Mouse (Mus musculus): ENCODE measurements around the gene Brpf1. TPM values are rescaled to one million over a fixed set of nuclear protein-coding genes. Genes with fewer than 3 reads are reported as not detected.
A peak's percentile ranks its signal among the peaks of the same experiment; 100 is the strongest.

Brpf1 gene
- polyA plus RNA-seq (2012; rRNA removed), result 21.7 and 23.2 TPM in 2 replicates

DNA sequence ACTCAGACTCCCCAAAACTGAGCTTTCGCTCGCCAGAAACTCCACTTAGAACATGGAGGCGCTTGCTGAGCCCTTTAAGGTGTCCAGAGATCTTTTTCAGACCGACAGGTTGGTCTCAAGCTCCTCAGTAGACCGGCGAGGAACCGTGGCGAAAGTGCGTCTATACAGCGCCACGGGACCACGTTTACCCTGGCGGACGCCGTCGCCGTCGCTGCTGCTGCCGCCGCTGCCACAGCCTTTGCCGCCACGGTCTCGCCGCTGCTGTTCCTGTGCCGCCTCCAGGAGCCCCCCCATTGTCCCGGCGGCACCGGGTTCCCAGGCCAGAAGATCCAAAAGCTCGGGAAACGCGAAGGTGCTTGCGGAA is at the start of gene Brpf1:
Gene Brpf1, plus strand, starts transcription at position 152 of the 364 bp plus-strand sequence.
- no peak for DNase-seq (ENCODE audit: low read depth)

DNA sequence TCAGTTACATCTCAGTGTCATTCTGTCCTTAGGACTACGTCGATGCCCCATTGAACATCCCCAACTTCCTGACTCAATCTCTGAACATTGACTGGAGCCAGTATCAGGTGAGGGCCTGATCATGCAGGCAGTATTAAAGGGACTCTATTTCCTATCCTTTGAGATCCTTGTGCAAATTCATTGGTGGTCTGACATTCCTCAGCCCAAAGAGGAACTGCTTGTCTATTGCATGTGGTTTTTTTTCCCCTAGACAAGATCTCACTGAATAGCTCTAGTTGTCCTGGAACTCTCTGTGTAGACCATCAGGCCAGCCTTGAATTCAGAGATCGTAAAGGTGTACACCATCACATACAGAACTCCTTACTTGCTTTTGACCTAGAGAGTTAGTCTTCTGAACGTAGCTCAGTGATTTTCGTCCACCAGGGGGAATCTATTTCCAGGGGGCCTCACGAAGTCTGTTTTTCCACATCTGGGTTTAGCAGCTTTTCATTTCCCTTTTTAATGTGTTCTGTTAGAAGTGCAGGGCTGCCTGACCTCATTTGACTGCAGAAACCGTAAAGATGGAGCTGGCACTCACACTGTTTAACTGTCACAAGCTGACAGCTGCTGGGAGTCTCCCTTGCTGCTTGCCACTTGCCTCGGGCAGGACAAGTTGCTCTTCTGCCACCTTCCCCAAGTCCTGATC is 45.6 kb upstream of the Brpf1 start:
- DNase-seq (ENCODE audit: low read depth), result no peak

DNA sequence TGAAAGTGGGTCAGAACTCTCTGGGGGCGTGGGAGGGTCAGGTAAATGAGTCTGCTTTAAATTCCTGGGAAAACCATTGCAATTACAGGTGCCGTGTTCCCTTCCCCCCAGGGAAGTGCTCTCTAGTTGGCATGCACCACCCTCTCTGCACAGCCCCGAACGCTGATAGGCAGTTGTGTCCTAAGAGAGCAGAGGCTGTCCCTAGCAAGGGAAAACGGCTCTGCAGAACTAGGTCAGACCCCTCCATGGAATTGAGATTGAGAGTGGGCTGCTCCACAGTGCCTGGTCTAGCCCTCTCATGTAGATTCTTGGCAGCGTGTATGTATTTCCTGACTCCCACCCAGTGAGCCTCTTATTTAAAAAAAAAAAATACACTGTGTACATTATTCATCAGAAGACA is 43.4 kb upstream of the Brpf1 start:
- no peak for DNase-seq (ENCODE audit: low read depth)

DNA sequence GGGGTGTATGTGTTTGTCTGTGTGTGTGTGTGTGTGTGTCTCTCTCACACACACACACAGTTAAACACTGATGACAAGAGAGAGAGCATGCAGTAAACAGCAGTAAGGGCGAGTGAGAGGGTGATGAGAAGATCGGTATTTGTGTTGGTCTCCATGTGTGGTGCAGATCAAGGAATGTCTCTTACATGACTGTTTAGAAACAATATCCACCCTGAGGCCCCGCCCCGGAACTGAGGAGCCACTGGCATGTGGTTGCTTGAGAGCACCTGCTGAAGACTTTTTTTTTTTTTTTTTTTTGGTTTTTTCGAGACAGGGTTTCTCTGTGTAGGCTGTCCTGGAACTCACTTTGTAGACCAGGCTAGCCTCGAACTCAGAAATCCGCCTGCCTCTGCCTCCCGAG is 42.5 kb upstream of the Brpf1 start:
- no peak for DNase-seq (ENCODE audit: low read depth)

DNA sequence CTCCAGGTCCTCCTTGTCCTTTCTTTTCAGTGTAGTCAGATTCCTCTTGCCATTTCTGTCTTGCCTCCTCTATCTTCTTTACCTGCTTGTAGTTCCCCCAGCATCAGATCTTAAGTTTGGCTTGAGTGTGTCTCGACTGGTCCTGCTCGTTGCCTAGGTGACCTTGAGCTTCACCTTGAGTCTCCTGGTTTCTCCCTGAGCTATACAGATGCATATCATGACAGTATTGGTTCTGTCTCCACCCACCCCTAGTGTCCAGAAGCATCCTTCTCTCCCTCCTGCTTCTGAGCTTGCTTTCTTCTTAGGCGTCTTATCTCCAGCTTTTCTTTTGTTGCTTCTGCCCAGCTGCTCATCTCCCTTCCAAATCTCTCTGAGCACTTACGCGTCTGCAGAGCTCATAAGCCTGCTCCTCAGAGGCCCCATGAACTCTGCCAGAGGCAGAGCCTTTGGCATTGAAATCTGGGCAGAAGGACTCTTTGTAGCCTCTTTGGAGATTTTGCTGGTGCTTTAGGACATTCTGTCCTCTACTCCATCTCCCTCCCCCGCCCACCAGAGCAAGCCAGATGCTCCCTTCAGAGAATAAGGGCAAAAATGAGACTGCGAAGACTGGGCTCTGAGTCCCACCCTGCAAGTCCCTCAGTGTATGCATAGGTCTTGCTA is 39.8 kb upstream of the Brpf1 start:
- no peak for DNase-seq (ENCODE audit: low read depth)

DNA sequence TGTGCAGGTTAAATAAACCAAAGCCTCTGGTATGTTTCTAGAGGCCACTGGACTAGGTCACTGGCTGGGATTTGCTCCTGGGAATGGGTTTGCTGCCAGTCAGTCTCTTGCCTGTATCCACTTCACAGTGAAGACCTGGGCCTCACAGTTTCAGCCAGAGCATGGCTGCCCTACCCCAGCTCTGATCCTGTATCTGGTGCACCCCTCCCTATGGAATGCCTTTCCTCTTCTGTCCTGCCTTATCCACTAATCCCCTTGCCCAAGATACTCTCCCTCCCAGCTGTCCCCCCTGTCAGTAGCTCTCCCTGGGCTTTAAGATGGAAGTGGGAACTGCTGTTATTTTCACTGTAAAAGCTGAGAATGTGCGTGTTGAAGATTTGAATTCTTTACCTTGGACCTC is 38.9 kb upstream of the Brpf1 start:
- DNase-seq (ENCODE audit: low read depth), result no peak

DNA sequence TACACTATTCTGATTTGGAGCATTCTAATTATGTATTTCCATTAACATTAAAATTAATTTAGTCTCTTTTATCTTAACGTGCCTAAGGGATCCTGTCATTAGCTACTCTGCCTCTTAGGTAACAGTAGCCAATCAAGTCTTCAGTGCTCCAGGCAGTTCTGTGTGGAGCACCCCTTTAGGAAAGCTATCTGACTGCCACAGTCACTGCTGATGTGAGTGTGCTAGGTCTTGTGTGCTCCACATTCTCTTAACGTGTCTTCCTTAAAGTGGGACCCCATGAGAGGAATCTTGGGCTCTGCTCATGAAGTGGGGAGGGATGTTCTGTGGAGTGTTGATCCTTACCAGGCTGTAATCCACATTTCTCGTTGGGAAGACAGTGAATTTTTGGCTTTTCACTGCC is 34.6 kb upstream of the Brpf1 start:
- DNase-seq (ENCODE audit: low read depth), result no peak

DNA sequence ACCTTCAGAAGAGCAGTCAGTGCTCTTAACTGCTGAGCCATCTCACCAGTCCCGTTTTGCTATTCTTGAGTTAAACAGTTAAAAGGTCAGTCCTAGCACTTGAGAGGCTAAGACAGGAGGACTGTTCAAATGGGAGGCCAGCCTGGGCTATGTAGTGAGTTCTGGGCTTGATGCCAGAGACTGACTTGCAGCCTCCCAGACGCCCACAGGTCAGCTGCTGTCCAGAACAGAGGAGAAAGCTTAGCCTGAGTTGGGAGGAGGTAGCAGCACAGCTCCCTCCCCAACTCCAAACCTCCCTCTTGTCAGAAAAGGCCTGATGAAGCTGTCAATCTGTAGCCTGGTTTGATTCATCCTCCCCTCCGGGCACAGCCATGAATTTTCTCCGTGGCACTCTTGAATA is 30.1 kb upstream of the Brpf1 start:
- no peak for DNase-seq (ENCODE audit: low read depth)

DNA sequence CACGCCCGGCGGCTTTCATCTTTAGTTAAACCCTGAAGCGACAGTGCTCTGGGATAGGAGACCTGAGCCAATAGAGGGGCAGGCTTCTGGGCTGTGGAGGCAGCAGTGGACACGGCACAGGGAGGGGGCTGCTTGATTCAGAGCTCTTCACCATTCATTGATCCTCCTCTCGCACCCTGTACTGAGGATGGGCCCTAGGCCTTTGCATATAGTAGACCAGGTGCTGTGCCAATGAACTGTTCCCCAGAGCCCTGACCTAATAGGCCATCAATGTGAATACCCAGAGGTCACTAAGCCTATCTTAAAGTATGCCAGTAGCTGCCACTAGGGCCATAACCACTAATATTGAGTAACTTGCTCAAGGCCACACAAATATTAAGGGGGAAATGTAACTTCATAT is 25.3 kb upstream of the Brpf1 start:
- DNase-seq (ENCODE audit: low read depth), result no peak

DNA sequence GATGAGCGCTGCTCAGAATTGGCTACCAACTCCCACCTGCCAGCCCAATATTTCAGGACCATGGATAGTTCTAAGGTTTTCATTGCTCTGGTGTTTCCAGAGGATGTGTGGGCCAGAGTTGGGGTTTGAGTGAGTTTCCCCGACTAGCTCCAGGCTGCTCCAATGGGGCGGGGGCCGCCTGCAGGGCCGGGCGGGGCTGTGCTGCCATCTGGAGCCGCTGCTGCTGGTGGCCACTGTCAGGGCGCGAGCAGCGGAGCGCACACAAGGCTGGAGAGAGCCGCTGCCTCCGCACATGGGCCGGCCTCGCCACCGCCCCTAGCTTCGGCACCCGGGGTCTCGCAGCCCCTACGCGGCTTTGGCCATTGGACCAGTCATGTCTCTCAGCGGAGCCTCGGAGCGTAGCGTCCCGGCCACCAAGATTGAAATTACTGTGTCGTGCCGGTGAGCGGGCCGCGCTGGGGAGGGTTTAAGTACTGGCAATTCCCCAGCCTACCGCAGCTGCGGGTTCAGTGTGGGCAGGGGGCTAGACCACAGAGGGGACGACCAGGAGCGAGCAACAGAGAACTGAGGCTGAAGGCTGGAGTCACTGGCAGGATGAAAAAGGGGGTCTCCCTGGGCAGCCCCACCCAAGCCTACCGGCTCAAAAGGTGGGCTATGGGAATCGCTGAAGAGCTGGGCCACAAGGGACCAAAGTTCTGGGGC is 24.7 kb upstream of the Brpf1 start, which contains the start of gene Cpne9:
Gene Cpne9, plus strand, starts transcription at position 207 of the 702 bp plus-strand sequence.
- DNase-seq (ENCODE audit: low read depth), result no peak

DNA sequence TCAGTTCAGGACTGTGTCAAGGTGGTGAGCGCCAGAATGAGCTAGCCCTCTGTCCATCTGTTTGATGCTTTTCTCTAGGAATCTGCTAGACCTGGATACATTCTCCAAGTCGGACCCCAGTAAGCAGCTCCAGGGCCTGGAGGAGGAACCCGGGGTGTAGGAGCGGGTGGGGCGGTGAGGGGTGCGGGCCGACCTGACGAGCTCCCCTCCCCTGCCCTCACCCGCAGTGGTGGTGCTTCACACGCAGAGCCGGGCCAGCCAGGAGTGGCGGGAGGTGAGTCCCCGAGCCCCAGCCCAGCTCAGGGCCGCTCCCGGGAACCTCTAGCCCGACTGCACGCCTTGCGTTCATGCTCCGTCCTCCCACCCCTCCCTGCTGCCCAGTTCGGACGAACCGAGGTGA is 24.0 kb upstream of the Brpf1 start:
- no peak for DNase-seq (ENCODE audit: low read depth)

DNA sequence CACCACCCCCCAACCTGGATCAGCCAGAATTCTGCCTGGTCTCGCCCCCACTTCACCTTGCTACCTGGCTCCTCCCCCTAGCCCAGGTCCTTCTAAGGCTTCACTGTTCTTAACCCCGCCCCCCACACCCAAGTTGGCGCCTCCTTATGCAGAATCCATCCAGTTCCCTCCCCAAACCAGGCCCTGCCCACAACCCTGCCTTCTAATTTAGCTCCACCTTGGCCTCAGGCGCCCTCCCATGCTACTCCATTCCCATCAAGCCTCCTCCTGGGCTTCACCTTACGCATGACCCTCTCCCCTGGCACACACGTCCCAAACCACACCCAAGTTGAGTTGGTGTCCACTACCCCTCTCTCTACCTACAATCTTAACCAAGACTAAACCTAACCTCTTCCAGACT is 23.4 kb upstream of the Brpf1 start:
- DNase-seq (ENCODE audit: low read depth), result no peak

DNA sequence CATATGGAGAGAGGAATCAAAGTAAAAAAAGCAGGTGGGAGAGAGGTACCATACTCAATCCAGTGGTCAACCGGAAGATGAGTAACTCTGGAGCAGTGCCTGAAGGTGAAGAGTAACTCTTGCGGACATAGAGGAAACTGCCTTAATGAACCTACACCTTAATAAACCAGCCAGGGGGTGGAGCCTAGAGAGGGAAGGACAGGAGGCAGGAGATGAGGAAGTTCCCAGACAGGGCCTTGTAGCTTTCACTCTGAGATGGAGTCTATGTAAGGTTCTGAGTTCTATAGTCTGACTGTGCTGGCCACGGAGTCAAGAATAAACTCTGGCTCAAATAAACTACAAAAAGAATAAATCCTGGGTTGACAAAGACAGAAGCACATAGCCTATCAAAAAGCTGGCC is 22.0 kb upstream of the Brpf1 start:
- DNase-seq (ENCODE audit: low read depth), result no peak

DNA sequence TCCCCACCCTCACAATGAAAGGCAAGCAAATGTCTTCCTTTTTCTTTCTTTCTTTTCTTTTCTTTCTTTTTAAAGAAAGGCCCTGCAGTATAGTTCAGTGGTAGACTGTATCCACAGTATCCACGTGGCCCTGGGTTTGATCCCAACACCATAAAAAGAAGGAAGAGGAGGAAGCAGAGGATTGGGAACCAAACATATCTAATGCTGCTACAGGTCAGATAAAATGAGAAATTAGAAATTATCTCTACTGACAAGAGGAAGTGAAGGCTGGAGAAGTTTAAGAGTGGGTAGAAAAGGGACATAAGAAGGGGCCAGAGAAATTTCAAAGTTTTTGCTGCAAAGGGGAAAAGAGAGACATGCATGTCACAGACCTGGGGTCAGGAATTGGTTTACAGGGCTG is 20.6 kb upstream of the Brpf1 start:
- no peak for DNase-seq (ENCODE audit: low read depth)

DNA sequence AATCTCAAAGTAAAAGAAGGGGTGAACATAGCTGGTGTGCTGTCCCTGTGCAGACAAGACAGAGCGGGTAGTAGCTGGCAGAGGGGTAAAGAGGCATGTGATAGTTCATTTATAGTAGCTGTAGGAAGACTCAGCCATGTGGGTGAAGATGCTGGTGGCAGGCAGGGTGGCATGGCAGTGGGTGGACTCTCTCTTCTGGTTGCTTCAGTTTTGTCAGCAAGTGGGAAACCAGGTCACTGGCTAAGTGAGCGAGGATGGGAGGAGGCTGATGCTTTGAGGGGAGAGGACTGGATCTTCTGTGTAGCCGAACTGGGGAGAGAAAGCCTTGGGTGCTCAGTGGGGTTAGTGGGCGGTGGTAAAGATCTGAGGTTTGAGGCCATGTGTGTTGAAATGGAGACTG is 19.7 kb upstream of the Brpf1 start:
- no peak for DNase-seq (ENCODE audit: low read depth)

DNA sequence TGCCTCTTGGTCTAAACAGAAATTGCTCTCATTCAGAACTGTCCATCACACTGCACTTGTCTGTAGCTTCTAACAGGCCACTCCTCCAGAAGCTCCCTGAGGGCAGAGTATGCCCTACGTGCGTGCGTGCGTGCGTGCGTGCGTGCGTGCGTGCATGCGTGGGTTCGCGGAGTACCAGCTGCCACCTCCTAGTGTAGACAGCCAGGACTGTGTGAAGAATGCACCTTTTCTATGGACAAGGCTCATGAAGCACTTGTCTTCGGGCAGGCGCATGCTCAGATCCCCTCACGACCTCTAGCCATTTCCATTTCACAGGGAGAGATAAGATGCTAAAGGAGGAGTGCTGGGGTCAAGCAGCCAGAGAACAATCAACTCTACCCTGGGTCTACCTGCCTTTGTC is 17.6 kb upstream of the Brpf1 start:
- no peak for DNase-seq (ENCODE audit: low read depth)

DNA sequence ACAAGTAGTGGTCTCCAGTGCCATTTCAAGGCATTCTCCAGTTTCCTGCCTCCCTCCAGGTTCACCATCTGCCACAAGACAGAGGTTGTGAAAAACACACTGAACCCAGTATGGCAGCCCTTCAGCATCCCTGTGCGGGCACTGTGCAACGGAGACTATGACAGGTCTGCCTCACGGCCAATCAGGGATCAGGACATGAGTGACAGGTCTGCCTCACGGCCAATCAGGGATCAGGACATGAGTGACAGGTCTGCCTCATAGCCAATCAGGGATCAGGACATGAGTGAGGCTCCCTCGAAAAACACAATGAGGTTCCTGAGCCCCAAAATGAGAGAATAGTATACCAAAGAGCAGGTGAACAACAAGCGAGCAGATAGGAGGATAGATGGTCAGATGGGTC is 16.6 kb upstream of the Brpf1 start:
- DNase-seq (ENCODE audit: low read depth), result no peak

DNA sequence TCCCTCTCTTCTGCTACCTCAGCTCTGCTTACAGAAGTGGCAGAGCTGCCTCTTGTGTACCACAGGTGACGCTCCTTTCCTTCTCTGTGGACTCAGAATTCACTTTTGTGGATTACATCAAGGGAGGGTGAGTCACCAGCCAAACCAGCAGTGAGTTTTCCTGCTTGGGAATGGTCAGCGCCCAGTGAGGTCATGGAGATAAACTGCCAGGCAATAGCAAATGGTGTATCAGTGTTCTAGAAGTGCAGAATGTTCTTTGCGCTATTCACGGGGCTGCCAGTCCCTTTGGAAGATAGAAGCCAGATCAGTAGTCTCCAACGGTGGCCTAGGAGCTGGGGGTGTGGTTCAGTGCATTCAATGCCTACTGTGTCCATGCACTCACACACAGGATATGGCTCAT is 14.0 kb upstream of the Brpf1 start:
- no peak for DNase-seq (ENCODE audit: low read depth)

DNA sequence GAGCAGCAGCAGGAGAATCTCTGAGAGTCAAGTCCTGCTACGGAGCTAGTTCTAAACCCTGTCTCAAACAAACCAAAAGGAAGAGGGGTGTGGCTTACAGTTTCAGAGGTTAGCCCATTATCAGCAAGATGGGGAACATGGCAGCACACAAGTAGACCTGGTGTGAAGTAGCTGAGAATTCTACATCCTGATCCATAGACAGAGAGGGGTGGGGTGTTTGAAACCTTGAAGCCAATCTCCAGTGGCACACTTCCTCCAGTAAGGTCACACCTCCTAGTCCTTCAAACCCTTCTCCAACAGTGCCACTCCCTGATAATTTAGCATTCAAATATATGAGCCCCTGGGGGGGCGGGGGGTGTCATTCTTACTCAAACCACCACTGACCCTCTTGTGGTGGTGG is 10.9 kb upstream of the Brpf1 start:
- DNase-seq (ENCODE audit: low read depth), result no peak

DNA sequence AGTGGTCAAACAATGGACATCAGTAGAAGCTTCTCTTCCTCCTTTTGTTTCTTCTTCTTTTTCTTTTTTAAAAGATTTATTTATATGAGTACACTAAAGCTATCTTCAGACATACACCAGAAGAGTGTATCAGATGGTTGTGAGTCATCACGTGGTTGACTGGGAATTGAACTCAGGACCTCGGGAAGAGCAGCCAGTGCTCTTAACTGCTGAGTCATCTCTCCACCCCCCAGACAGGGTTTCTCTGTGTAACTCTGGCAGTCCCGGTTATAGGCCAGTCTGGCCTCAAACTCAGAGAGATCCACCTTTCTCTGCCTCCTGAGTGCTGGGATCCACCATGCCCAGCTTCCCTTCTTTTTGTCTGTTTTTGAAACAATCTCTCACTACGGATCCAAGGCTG is 10.3 kb upstream of the Brpf1 start:
- no peak for DNase-seq (ENCODE audit: low read depth)

DNA sequence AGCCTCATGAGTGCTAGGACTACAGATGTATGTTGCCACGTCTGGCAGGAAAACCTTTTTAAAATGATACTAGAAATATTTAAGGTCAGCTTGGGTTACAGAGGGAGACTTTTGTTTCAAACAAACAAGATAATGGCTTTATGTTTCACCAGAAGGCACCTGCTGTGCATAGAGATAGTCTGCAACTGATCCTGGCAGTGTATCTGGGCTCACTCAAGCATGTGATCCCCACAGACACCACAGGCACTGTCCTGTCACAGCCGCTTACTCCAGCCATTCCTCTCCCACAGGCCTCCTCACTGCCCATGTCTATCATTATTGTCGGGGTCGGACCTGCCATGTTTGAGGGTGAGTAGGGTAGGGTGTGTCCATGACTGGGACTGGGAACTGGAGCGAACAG is 5.6 kb upstream of the Brpf1 start:
- no peak for DNase-seq (ENCODE audit: low read depth)

DNA sequence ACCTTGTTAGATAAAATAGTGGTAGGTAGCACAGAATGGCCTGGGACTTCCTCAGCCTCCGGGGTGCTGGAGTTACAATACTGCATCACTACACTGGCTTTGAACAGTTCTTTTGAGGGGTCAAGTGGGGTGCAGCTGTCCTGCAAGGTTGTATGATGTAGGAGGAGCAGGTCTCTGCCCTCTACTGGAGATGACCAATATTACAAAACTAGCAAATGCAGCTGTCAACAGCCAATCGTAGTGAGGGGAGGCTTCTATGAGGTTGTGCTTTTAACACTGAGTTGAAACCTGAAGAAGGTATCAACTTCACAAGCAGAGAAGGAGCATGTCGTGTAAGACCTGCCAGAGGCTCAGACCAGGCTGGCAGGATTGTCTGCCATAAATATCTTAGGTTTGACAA is 4.7 kb upstream of the Brpf1 start:
- DNase-seq (ENCODE audit: low read depth), result no peak

DNA sequence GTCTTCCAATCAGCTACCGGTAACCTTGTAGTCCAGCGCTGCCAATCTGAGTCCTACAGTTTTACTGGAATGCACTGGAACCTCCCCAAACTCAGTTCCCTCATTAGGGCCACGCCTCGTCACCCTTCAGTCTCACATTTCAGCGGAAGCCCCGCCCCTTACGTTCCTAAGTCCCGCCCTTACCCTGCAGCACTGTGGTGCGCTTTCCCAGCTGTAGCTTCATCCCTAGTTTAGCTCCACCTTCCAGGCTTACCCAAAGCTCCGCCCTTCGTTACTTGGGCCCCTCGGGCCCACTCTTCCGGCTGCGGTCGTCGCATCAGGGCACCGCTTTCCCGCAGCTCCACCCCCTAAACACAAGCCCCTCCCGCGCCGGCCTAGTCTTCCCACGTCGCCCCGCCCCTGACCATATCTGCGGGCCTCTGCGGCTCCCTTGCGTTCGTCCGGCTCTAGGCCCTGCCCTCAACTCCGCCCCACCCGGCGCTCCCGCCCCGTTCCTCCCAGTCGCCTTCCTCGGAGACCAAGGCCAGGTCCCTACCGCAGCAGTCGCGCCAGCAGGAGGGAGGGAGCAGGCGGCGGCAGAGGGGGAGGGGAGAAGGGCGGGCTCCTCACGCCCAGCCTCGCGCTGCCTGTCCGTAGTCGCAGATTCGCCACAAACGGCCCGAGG is 483 bp upstream of the Brpf1 start:
- peak; percentile 91 for DNase-seq (ENCODE audit: low read depth)
